Mouse (Mus musculus) spleen, postnatal 14 days (tissue): ENCODE measurements around the gene Saxo1.

Experiments used
- DNase-seq, 2 experiments: peaks; one replicate each; pipeline ENCODE4 v3.0.0; 2021 to 2022; ENCODE audit warnings: low spot score in 2 of 2

Saxo1 gene

DNA sequence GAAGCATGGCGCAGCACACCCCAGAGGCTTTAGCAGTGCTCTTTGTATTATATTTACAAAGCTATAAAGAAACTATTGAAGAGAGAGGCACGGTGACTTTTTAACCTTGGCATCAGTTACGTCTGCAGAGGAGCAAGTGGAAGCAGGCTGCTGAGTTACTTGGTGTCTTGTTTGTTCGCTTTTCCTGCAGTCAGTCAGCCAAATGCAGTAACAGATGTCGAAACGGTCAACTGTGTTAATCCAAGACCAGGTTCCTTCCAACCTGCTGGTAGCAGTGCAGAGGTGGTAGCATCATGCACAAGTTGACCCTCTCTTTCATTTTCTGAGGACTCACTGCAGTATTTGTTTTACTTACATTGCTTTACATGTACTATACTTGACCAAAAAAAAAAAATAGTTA lies 135.5 kb downstream of the Saxo1 start:
- no peak for DNase-seq

DNA sequence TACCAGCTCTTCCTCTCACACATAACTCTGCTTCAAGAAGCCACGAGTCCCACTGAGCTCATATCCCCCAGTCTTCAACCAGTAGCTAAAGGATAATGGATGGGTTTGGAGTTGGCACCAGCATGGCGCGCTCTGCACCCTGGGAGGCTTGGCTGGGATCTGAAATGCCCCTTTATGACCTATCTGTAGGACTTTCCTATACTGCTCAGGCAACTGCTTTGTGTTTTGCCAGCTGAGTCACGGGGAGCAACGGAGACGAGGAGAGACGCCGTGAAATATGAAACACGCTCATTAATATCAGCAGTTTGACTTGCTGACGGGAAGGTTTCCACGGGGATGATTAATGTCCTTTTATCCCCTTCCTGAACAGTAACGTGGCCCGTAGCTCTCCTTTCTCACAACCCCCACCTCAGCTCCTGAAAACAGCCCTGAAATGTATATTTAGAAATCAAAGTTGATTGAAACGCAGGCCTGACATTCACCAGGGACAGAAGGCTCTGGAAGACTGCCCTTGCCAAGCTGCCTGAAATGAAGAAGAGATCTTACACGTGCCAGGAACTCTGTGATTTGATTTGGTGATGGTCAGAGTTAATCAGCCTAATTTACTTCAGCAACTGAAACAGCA lies 141.6 kb downstream of the Saxo1 start:
- DNase-seq: no peak

DNA sequence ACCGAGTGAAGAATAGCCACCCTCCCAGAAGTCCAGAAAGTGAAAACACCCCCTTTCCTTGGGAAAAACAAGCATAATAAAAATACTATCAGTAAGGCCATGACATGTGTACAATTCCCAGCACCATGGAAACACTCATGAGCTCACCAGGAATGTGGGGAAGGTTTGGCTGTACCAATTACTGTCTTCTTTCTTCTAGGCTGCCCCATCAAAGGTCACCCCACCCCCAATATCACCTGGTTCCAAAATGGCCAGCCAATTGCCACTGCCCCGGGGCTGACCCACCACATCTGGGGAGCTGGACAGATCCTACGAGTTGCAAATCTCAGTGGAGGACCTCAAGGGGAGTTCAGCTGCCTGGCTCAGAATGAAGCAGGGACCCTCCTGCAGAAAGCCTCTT lies 144.7 kb downstream of the Saxo1 start:
- no peak for DNase-seq

DNA sequence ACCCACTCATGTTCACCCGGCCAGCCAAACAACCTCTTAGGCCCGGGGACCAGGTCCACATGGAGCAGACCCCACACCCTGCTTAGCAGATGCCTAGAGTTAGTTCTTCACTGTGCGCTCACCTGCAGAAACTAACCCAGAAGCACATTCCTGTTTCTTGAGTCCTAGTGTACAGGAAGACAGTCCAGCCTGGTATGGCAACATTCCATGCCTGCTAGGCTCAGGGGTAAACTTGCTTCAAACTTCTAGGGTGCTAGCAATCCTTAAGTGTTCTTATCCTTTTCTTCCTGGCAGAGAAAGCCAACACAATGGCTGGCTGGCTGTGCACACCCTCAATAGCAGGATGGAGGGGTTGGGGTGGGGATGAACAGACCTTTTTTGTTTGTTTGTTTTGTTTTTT lies 147.2 kb downstream of the Saxo1 start:
- no peak for DNase-seq

DNA sequence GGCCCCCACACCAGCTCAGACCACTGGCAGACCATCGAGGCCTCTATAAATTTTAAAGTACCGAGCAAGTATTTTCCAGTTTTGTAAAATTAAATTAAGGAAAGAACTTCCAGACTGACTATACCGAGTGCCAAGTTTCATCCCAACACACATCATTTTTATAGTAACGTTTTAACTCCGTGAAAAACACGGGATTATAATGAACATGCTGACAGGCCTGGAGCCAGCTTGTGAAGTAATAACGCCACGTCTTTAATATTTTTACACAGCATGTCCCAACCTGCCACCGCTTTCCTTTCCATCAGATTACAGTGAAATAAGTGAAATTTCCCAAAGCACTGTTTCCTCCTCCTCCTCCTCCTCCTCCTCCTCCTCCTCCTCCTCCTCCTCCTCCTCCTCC lies 149.7 kb downstream of the Saxo1 start:
- DNase-seq: no peak

DNA sequence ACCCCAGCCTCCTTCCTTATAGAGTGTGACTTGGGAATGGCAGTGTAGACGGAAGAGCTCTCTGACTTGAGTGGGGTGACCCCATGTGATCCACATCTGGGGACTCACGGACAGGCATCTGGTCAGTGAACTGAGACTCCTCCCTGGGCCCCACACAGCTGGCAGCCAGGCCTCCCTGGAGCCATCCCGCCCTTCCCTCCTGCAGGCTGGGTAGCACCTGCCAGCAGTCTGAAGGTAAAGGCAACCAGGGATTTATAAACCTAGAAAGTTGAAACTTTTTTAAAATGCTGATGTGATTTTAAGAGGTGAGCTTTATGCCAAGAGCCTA lies 151.0 kb downstream of the Saxo1 start:
- DNase-seq: no peak

DNA sequence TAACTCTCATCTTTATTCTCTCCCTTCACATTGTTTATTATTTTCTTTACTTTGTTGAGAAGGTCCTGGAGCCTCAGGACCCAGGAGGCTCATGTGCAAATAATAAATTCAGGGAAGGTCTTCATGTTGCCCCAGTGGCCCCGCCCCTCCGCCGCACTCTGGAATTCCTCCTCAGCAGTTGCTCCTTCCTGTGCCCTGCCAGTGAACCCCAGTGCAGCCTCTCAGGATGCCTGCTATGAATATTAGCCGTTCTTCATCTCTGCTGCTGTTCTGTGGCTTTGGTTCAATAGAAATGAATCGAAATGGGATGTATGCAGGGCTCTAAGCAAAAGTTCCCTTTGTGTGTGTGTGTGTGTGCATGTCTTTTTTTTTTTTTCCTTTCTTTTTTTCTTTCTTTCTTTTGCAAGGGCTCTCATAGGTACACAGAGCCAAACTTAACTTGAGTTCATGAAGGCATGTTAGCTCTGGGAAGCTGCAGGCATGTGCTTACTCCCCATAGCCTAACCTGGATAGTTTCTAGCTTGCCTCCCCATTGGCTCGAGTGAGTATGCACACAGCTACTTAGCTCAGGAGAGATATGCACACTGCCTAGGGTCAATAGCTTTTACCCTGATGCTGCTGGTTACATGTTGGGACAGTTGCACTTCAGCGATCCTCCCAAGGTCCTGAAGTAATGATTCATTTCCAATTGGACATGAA lies 151.5 kb downstream of the Saxo1 start:
- no peak for DNase-seq

DNA sequence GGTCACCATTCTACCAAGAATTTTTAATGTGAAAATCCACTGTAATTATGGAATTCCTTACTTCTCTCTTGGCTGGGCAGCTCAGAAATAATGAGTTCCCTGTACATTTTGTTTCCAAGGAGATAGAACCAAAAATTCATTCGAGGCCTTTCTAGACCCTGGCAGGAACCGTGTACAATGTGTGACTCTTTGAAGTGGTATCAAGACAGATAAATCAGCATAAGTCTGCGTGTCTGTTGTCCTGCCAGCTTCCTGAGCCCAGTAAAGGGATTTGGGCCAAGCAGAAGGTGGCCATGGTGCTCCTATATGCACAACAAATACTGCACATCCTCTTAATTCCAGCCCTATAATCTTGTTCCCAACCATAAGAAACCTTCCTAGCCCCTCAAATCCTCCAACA lies 157.0 kb downstream of the Saxo1 start:
- DNase-seq: no peak

DNA sequence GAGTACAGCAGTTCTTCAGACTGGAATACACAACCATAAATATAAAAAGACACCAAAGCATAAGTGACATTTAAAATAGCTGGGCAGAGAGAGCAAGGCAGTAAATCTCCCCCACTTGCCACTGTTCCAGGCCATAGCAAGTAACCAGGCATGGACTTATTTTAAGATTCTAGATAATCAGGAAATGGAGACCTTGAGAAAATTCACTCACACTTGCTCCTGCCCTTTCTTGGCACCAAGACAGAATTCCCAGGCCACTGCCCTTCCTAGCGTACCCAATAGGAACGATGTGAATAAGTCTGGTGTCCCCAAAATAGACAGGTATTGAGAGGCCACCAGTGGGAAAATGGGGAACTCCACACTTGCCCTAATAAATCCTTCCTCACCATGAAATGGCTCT lies 160.7 kb downstream of the Saxo1 start:
- DNase-seq: no peak

DNA sequence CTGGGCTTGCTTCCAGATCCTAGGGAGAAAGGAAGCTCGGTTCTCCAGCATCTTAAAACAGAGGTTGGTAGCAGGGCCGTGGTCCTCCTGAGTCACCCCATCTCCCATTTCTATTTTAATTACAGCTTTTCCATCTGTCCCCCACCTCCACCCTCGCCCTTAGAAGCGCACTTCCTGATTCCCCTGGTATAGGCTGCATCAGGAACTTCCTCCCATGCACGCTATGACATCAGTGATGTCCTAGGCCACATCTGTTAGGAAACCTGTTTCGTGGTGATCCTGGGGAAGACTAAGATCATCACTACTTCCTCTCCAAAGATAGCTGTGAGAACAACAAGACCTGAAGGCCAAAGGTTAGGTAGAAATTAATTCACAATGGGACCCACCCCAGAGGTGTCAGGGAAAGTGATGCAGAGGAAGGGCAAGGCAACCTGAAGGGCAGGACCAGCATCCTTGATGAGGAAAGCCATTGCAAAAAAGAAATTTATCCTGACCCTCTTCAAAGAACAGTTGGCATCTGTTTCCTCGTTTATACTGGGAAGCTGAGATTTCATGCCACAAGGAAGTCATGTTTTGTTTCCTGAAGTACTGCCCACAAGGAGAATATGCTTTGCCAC lies 161.3 kb downstream of the Saxo1 start:
- no peak for DNase-seq

DNA sequence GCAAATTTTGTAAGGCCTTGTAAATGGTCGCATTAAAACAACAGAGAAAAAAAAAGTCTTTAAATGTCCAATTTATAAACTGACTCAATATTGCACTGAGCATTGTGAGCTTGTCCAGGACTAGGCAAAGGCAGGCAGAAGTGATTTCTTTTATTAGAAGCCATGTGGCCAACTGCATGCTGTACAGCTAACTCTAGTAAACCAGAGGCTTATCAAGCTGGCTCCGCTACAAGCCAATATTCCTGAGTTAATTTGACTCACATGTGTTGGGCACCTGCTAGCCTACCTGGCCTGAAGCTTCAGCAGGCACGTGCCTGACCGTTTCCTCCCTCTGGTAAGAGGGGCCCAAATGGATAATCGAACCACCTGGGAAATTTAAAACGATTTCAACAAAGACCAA lies 162.5 kb downstream of the Saxo1 start:
- DNase-seq: no peak
